Mouse (Mus musculus): ENCODE measurements at regions not wholly inside any gene's neighbourhood (a gene's known extent, or its start where the extent isn't known, plus 50 kb on each side); places are given as distances from the start of the nearest gene placed in this dataset.

GRCm38 (mm10) chr17:88260176-88260575 lies 180.3 kb upstream of the Foxn2 start:
- H3K27me3 ChIP-seq = no peaks in the 10 kb centered on the region
- H3K9ac ChIP-seq = no peak overlapping the region
- H3K4me1 ChIP-seq (replicated peaks) = peaks cover 21% of the 10 kb centered on the region
- DNase-seq (no peak), ATAC-seq (ENCODE audit: low read depth) (no peak)
- H3K36me3 ChIP-seq = no peaks in the 10 kb centered on the region
- no peak overlapping the region for H3K4me3 ChIP-seq (replicated peaks)
- H3K9me3 ChIP-seq (replicated peaks) = no peaks in the 10 kb centered on the region
- no peak overlapping the region for H3K4me2 ChIP-seq
- H3K27ac ChIP-seq = no peak overlapping the region
- 86% methylated on average over 7 of the region's 7 CpGs for WGBS (ENCODE audit: insufficient replicate concordance)

DNA sequence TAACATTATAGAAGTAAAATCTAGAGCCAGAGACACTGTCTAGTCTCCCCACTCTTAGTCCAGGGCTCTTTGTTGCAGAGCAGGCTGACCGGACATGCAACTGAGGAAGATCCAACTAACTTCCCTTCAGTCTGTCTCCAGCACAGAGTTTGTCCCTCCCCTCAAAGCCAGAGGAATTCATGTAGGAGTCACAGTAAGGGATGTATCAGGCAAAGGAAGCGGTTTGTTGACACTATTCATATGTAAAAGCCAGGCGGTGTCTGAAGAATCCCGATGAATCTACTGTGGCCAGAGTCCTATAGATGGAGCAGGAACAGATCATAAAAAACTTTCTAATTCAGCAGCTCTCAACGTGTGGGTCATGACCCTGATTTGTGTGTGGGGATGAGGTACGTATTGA lies 179.7 kb upstream of the Foxn2 start:
- DNase-seq = no peak
- no peak overlapping the region for H3K4me2 ChIP-seq

GRCm38 (mm10) chr17:88261556-88261955 lies 179.0 kb upstream of the Foxn2 start:
- Histone ChIP-seq H3K27ac (no peak overlapping the region), H3K4me3 (replicated peaks) (no peak overlapping the region), H3K36me3 (no peaks in the 10 kb centered on the region), H3K9me3 (replicated peaks) (no peaks in the 10 kb centered on the region), H3K4me2 (no peak overlapping the region), H3K9ac (no peak overlapping the region), H3K4me1 (replicated peaks) (peaks cover 15% of the 10 kb centered on the region), H3K27me3 (no peaks in the 10 kb centered on the region)
- no peak for DNase-seq
- no peak for ATAC-seq (ENCODE audit: low read depth)
- 56% methylated on average over 8 of the region's 8 CpGs for WGBS (ENCODE audit: insufficient replicate concordance)

More for the DNA sequence above, 179.7 kb upstream of the Foxn2 start:
- H3K36me3 ChIP-seq = no peaks in the 10 kb centered on the region
- H3K27ac ChIP-seq = no peak overlapping the region
- H3K9ac ChIP-seq = no peak overlapping the region
- H3K4me3 ChIP-seq (replicated peaks) = no peak overlapping the region
- no peaks in the 10 kb centered on the region for H3K27me3 ChIP-seq
- no peaks in the 10 kb centered on the region for H3K9me3 ChIP-seq (replicated peaks)
- no peak for ATAC-seq (ENCODE audit: low read depth)
- WGBS (ENCODE audit: insufficient replicate concordance) = 63% methylated on average over 6 of the region's 6 CpGs
- H3K4me1 ChIP-seq (replicated peaks) = peaks cover 20% of the 10 kb centered on the region

GRCm38 (mm10) chr17:88262326-88263187 lies 178.0 kb upstream of the Foxn2 start:
- ATAC-seq (ENCODE audit: low read depth) = no peak

GRCm38 (mm10) chr17:88265291-88265690 lies 175.2 kb upstream of the Foxn2 start:
- Histone ChIP-seq H3K9ac (no peak overlapping the region), H3K36me3 (no peaks in the 10 kb centered on the region), H3K9me3 (replicated peaks) (no peaks in the 10 kb centered on the region), H3K4me1 (replicated peaks) (no peaks in the 10 kb centered on the region), H3K4me3 (replicated peaks) (no peak overlapping the region), H3K27me3 (no peaks in the 10 kb centered on the region), H3K4me2 (no peak overlapping the region), H3K27ac (no peak overlapping the region)
- ATAC-seq (ENCODE audit: low read depth) (peak; percentile 73), DNase-seq (no peak)
- 73% methylated on average over 13 of the region's 13 CpGs for WGBS (ENCODE audit: insufficient replicate concordance)

More at GRCm38 (mm10) chr17:88262326-88263187, 178.0 kb upstream of the Foxn2 start:
- Histone ChIP-seq H3K9ac (no peak overlapping the region), H3K4me2 (no peak overlapping the region), H3K27ac (no peak overlapping the region), H3K4me1 (replicated peaks) (peaks cover 6% of the 10 kb centered on the region; the same call in 1 of the 2 replicates), H3K36me3 (no peaks in the 10 kb centered on the region), H3K4me3 (replicated peaks) (no peak overlapping the region), H3K27me3 (no peaks in the 10 kb centered on the region), H3K9me3 (replicated peaks) (no peaks in the 10 kb centered on the region)
- 65% methylated on average over 13 of the region's 13 CpGs for WGBS (ENCODE audit: insufficient replicate concordance)
- DNase-seq = no peak

DNA sequence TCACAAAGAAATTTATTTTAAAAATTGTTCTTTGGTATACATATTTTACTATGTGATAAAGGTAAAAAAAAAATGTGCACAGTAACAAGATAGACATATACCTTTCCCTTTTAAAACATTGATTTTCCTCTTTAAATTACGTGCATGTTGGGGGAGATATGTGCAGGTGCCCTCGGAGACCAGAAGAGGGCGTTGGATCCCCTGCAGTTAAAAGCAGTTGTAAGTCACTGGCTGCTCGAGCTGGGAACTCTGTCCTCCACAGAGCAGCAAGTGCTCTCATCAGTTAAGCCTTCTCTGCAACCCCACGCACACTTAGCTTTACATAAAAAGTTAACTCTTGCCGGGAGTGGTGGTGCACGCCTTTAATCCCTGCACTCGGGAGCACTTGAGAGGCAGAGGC lies 172.3 kb upstream of the Foxn2 start:
- Histone ChIP-seq H3K36me3 (no peaks in the 10 kb centered on the region), H3K4me1 (replicated peaks) (no peaks in the 10 kb centered on the region)

DNA sequence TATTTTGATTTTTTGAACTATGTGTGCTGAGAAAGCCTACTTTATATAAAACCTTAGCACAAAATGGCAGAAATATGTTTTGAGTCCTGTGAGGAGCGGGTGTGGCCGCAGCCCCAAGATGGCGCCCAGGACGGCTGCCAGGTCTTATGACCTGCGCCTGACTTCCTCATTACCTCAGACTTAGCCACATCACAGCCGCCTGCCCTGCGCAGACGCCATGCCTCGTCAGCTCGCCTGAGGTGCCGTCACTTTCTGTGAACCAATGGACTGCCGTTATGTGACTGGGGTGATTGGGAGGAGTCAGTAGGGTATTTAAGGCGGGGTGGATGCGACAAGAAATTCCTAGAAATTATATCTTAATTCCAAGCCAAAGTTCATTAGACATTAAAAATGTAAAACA lies 171.7 kb upstream of the Foxn2 start:
- 86% methylated on average over 14 of the region's 14 CpGs for WGBS (ENCODE audit: insufficient replicate concordance)
- ATAC-seq (ENCODE audit: low read depth) (no peak), DNase-seq (no peak)

More for the DNA sequence above, 172.3 kb upstream of the Foxn2 start:
- WGBS (ENCODE audit: insufficient replicate concordance) = 69% methylated on average over 8 of the region's 8 CpGs
- no peaks in the 10 kb centered on the region for H3K27me3 ChIP-seq
- H3K9ac ChIP-seq = no peak overlapping the region
- no peak overlapping the region for H3K4me2 ChIP-seq
- ATAC-seq (ENCODE audit: low read depth) (no peak), DNase-seq (no peak)
- no peak overlapping the region for H3K4me3 ChIP-seq (replicated peaks)
- 0 out of 2 replicates have a peak, but pooled peaks cover 7% of the 10 kb centered on the region for H3K9me3 ChIP-seq (replicated peaks)
- H3K27ac ChIP-seq = no peak overlapping the region

DNA sequence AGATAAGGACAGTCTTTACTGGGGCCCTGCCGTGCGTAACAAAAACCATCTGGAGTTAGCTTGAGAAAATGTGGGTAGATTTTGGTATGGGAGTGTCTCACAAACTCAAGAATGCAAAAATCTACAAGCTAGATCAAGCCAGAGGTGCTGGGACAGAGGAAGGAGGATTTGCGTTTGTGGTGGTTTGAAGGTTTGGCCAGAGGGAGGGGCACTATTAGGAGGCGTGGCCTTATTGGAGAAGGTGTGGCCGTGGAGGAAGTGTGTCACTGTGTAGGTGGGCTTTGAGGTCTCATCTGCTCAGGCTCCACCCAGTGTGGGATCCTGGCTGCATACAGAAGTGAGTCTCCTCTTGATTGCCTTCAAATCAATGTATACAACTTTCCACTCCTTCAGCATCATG lies 169.6 kb upstream of the Foxn2 start:
- Histone ChIP-seq H3K9ac (no peak overlapping the region), H3K36me3 (no peaks in the 10 kb centered on the region), H3K27ac (no peak overlapping the region), H3K4me3 (replicated peaks) (no peak overlapping the region), H3K4me1 (replicated peaks) (no peaks in the 10 kb centered on the region), H3K9me3 (replicated peaks) (0 out of 2 replicates have a peak, but pooled peaks cover 7% of the 10 kb centered on the region), H3K4me2 (no peak overlapping the region), H3K27me3 (no peaks in the 10 kb centered on the region)
- 67% methylated on average over 5 of the region's 5 CpGs for WGBS (ENCODE audit: insufficient replicate concordance)
- DNase-seq = no peak
- ATAC-seq (ENCODE audit: low read depth) = no peak

More for the DNA sequence above, 171.7 kb upstream of the Foxn2 start:
- Histone ChIP-seq H3K27me3 (no peaks in the 10 kb centered on the region), H3K4me3 (replicated peaks) (no peak overlapping the region), H3K9me3 (replicated peaks) (0 out of 2 replicates have a peak, but pooled peaks cover 7% of the 10 kb centered on the region), H3K27ac (no peak overlapping the region), H3K4me1 (replicated peaks) (no peaks in the 10 kb centered on the region), H3K36me3 (no peaks in the 10 kb centered on the region), H3K9ac (no peak overlapping the region), H3K4me2 (no peak overlapping the region)

GRCm38 (mm10) chr17:88272161-88272560 lies 168.3 kb upstream of the Foxn2 start:
- no peak overlapping the region for H3K4me3 ChIP-seq (replicated peaks)
- no peak overlapping the region for H3K4me2 ChIP-seq
- H3K27ac ChIP-seq = no peak overlapping the region
- 78% methylated on average over 5 of the region's 5 CpGs for WGBS (ENCODE audit: insufficient replicate concordance)
- no peak for ATAC-seq (ENCODE audit: low read depth)
- no peaks in the 10 kb centered on the region for H3K4me1 ChIP-seq (replicated peaks)
- H3K36me3 ChIP-seq = no peaks in the 10 kb centered on the region
- 0 out of 2 replicates have a peak, but pooled peaks cover 7% of the 10 kb centered on the region for H3K9me3 ChIP-seq (replicated peaks)
- no peak for DNase-seq
- H3K27me3 ChIP-seq = no peaks in the 10 kb centered on the region
- no peak overlapping the region for H3K9ac ChIP-seq

DNA sequence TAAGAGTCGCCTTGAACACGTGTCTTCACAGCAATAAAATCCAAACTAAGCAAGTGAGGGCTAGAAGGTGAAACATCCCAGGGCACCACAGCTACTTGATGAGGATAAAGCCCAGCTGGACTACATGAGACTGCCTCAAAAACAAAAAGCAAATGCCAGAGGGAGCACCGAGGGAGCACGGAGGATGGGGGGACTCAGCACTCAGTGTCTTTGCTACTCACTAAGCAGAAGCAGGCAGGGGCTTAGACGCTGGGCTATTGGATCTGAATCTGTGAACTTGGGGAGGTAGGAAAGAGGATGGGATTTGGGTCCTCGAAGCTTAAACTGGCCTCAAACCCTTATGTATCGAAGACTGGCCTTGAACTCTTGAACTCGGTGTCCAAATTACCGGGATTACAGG lies 167.0 kb upstream of the Foxn2 start:
- WGBS (ENCODE audit: insufficient replicate concordance) = 73% methylated on average over 9 of the region's 9 CpGs

GRCm38 (mm10) chr17:88274003-88274698 lies 166.4 kb upstream of the Foxn2 start:
- H3K4me1 ChIP-seq (replicated peaks) = no peaks in the 10 kb centered on the region
- H3K36me3 ChIP-seq = no peaks in the 10 kb centered on the region
- no peak for ATAC-seq (ENCODE audit: low read depth)
- H3K4me3 ChIP-seq (replicated peaks) = no peak overlapping the region
- no peaks in the 10 kb centered on the region for H3K27me3 ChIP-seq
- DNase-seq = no peak
- H3K27ac ChIP-seq = no peak overlapping the region
- WGBS (ENCODE audit: insufficient replicate concordance) = 65% methylated on average over 14 of the region's 14 CpGs
- H3K9ac ChIP-seq = no peak overlapping the region
- no peak overlapping the region for H3K4me2 ChIP-seq
- 0 out of 2 replicates have a peak, but pooled peaks cover 7% of the 10 kb centered on the region for H3K9me3 ChIP-seq (replicated peaks)

More for the DNA sequence above, 167.0 kb upstream of the Foxn2 start:
- Histone ChIP-seq H3K9ac (no peak overlapping the region), H3K4me3 (replicated peaks) (no peak overlapping the region), H3K9me3 (replicated peaks) (0 out of 2 replicates have a peak, but pooled peaks cover 7% of the 10 kb centered on the region), H3K27ac (no peak overlapping the region), H3K4me1 (replicated peaks) (no peaks in the 10 kb centered on the region), H3K27me3 (no peaks in the 10 kb centered on the region), H3K4me2 (no peak overlapping the region), H3K36me3 (no peaks in the 10 kb centered on the region)
- no peak for ATAC-seq (ENCODE audit: low read depth)
- no peak for DNase-seq
